ENCODE assay signal across 8 mouse cellular contexts in the genomic region with DNA sequence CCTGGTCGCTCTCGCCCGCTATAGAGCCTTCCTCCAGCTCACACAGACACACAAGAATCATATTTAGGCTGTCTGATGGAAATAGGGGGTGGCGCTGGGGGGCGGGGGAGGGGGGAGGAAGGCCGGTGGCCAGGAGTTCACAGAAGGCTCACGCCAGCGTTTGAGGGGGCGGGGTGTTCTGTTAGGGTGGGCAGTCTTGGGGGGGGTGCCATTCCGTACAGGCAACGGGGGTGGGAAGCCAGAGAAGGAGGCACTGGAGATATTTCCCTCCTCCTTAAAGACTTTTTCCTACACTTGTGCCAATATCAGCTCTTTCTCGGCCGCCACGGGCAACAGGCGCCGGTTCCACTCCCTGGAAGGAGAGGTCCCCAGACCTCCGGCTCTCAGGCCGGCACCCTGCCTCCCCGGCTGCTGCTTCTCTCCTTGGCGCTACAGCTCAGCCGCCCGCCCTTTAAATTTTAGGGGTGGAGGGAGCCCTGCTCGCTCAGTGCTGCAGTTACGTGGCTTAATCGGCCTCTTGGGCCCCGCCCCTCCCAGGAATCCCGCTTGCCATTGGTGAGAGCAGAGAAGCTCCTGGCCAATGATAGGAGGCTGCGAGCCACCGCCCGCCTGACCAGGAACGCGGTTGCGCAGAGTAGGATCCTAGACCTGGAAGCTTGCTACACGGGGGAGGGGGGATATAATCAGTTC. TPM values are rescaled to one million over a fixed set of nuclear protein-coding genes. Genes with fewer than 3 reads are reported as not detected.
DNase-seq lines count a peak whose midpoint lies in the region; ATAC-seq and TF ChIP-seq lines count a peak whose summit lies in the region.

No protein-coding gene starts in this region.

- H3K4me2 ChIP-seq in lung, postnatal 0 days (replicated peaks; ENCODE audit: low read depth, low read length), result peak overlapping the region; percentile 81

- 0 out of 2 replicates have a peak, but pooled peaks have one; percentile 1 for TF ChIP-seq CTCF in lung, postnatal 0 days (IDR thresholded peaks at IDR 0.05)

- 2% methylated on average over 34 of the region's 34 CpGs for WGBS in lung, postnatal 0 days

- TF ChIP-seq EP300 in lung, postnatal 0 days (IDR thresholded peaks at IDR 0.05), result no peak

- H3K4me3 ChIP-seq in lung, postnatal 0 days (ENCODE audit: low read depth, low read length), result peak overlapping the region; percentile 46

- H3K9me3 ChIP-seq in lung, postnatal 0 days (ENCODE audit: low read length), result no peaks in the 10 kb centered on the region

- H3K9ac ChIP-seq in lung, postnatal 0 days (replicated peaks; ENCODE audit: low read depth), result peak overlapping the region; percentile 67

- peaks cover 16% of the 10 kb centered on the region for H3K4me1 ChIP-seq in lung, postnatal 0 days (ENCODE audit: insufficient read depth, low read depth, low read length)

- ATAC-seq in hematopoietic stem cell, adult 5-6 weeks (replicated peaks in 1 of 2; ENCODE audit: insufficient read depth in 1 of 2, low FRiP score in 2 of 2, low TSS enrichment in 1 of 2, low read depth in 1 of 2, poor library complexity in 2 of 2, severe bottlenecking in 2 of 2), result peak; percentile 98 to 99
- ATAC-seq in lung, postnatal 0 days, result peak; percentile 93

- H3K27ac ChIP-seq in lung, postnatal 0 days (ENCODE audit: low read length), result peak overlapping the region; percentile 93

- no peaks in the 10 kb centered on the region for H3K27me3 ChIP-seq in lung, postnatal 0 days (replicated peaks; ENCODE audit: insufficient read depth, low read length)

- no peaks in the 10 kb centered on the region for H3K36me3 ChIP-seq in lung, postnatal 0 days (ENCODE audit: insufficient read depth, low read length)

- DNase-seq in MEL-GATA-1-ER (ENCODE audit: extremely low read depth, low read depth), result peak; percentile 94
- DNase-seq in cerebellum, adult 8-10 months, result peak; percentile 97
- DNase-seq in forelimb bud, embryonic 11.5 days (ENCODE audit: low read depth, low spot score), result peak; percentile 95
- peak; percentile 98 for DNase-seq in layer of hippocampus, adult 9-11 months
- DNase-seq in lung, postnatal 0 days (ENCODE audit: low spot score), result peak; percentile 99
- peak; percentile 87 for DNase-seq in ovary, postnatal 14 days (ENCODE audit: low spot score)
- peak; percentile 97 for DNase-seq in thymus, postnatal 14 days

RNA-seq across cellular contexts. Expression of a gene that starts 16.2 kb away (rescaled TPM):
- total RNA-seq in hematopoietic stem cell, adult 5-6 weeks (2017), result not detected in 2 replicates
- polyA plus RNA-seq in lung, postnatal 0 days (2015; fragmentation: Nextera tagmentation; extraction: Ambion mirVana), result 7.0 and 8.1 TPM in 2 replicates

RNA-seq across cellular contexts. Expression of a gene that starts 32.4 kb away (rescaled TPM):
- 78.3 and 145 TPM in 2 replicates for total RNA-seq in hematopoietic stem cell, adult 5-6 weeks (2017)
- 50.7 and 54.0 TPM in 2 replicates for polyA plus RNA-seq in lung, postnatal 0 days (2015; fragmentation: Nextera tagmentation; extraction: Ambion mirVana)

Comparison
In these comparisons a context has a peak if more than half of its experiments do, and no peak if none do; other contexts are left out.
1. Peak in every context shown above with its lines: DNase-seq, ATAC-seq, H3K4me3 ChIP-seq and H3K27ac ChIP-seq.